Mouse (Mus musculus): ENCODE measurements around the gene Ttc23. TPM values are rescaled to one million over a fixed set of nuclear protein-coding genes. Genes with fewer than 3 reads are reported as not detected.

The Ttc23 gene
- polyA plus RNA-seq, 2 experiments, result 3.0 to 3.7 TPM

DNA sequence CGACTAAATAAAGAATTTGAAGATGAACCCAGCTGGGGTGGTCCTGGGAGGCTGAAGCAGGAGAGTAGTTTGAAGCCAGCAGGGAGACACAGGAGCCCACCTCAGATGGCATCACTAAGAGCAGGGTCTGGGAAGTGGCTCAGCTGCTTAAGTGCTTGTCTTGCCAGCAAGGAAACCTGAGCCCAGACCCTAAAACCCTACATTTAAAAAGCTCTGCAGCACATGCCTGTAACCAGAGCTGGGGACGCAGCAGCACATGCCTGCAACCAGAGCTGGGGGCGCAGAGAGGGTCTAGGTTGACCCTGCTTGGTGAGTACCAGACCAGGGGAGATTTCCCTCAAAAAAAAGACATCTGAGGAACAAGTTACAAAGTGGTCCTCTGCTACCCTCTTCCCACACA lies 28.9 kb upstream of the Ttc23 start:
- Histone ChIP-seq H3K27me3 (ENCODE audit: control insufficient read depth, insufficient read depth, low read length) (no peaks in the 10 kb centered on the region), H3K4me3 (ENCODE audit: insufficient read depth in 1 of 2, low read depth in 2 of 2, low read length in 2 of 2) (no peak overlapping the region), H3K27ac (no peak overlapping the region), H3K4me2 (ENCODE audit: low read depth) (no peak overlapping the region), H3K4me1 (replicated peaks; ENCODE audit: control insufficient read depth in 2 of 2, insufficient read depth in 2 of 2, low read length in 1 of 2) (no peaks in the 10 kb centered on the region), H3K9me3 (ENCODE audit: control insufficient read depth, low read length) (no peaks in the 10 kb centered on the region), H3K36me3 (replicated peaks; ENCODE audit: control insufficient read depth, insufficient read depth, low read depth) (no peaks in the 10 kb centered on the region), H3K9ac (replicated peaks) (no peak overlapping the region)
- DNase-seq (ENCODE audit: low read depth in 3 of 3, low spot score in 3 of 3) (no peak), ATAC-seq (ENCODE audit: insufficient read depth) (no peak)
- 63% methylated on average over 3 of the region's 3 CpGs for WGBS (ENCODE audit: insufficient replicate concordance)
- no peak for TF ChIP-seq EP300 (IDR thresholded peaks at IDR 0.05; ENCODE audit: low read depth)
- TF ChIP-seq CTCF (IDR thresholded peaks at IDR 0.05; ENCODE audit: low read depth), result no peak

GRCm38 (mm10) chr7:67619836-67620235 lies 27.4 kb upstream of the Ttc23 start:
- WGBS (ENCODE audit: insufficient replicate concordance), result 70% methylated on average over 4 of the region's 4 CpGs

DNA sequence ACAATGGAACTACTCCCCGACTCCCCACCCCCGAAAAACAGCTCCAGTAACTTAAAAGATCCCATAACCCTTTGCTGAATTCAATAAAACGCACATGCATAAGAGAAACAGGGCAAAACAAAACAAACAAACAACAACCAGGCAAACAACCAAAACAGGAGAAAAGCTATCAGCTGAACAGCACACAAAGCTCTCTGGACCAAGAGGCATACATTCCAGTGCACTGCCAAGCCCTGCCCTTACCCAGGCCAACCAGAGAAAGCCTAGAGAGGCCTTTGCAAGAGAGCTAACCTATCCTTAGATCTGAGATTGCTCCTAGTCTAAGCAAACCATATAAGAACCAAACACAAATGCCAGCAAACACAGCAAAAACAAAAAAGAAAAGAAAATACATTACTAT lies 25.1 kb upstream of the Ttc23 start:
- WGBS (ENCODE audit: insufficient replicate concordance), result 53% methylated on average over 3 of the region's 3 CpGs
- Histone ChIP-seq H3K4me2 (ENCODE audit: low read depth) (no peak overlapping the region), H3K4me3 (ENCODE audit: insufficient read depth in 1 of 2, low read depth in 2 of 2, low read length in 2 of 2) (no peak overlapping the region), H3K4me1 (replicated peaks; ENCODE audit: control insufficient read depth in 2 of 2, insufficient read depth in 2 of 2, low read length in 1 of 2) (no peaks in the 10 kb centered on the region), H3K27me3 (ENCODE audit: control insufficient read depth, insufficient read depth, low read length) (no peaks in the 10 kb centered on the region), H3K36me3 (replicated peaks; ENCODE audit: control insufficient read depth, insufficient read depth, low read depth) (no peaks in the 10 kb centered on the region), H3K9me3 (ENCODE audit: control insufficient read depth, low read length) (no peaks in the 10 kb centered on the region), H3K27ac (no peak overlapping the region), H3K9ac (replicated peaks) (no peak overlapping the region)
- no peak for TF ChIP-seq CTCF (IDR thresholded peaks at IDR 0.05; ENCODE audit: low read depth)
- TF ChIP-seq EP300 (IDR thresholded peaks at IDR 0.05; ENCODE audit: low read depth), result no peak
- DNase-seq (ENCODE audit: low read depth in 3 of 3, low spot score in 3 of 3), result no peak
- ATAC-seq (ENCODE audit: insufficient read depth), result no peak

More at GRCm38 (mm10) chr7:67619836-67620235, 27.4 kb upstream of the Ttc23 start:
- ATAC-seq (ENCODE audit: insufficient read depth) (no peak), DNase-seq (ENCODE audit: low read depth in 3 of 3, low spot score in 3 of 3) (no peak)
- Histone ChIP-seq H3K9ac (replicated peaks) (no peak overlapping the region), H3K27ac (no peak overlapping the region), H3K9me3 (ENCODE audit: control insufficient read depth, low read length) (no peaks in the 10 kb centered on the region), H3K27me3 (ENCODE audit: control insufficient read depth, insufficient read depth, low read length) (no peaks in the 10 kb centered on the region), H3K36me3 (replicated peaks; ENCODE audit: control insufficient read depth, insufficient read depth, low read depth) (no peaks in the 10 kb centered on the region), H3K4me3 (ENCODE audit: insufficient read depth in 1 of 2, low read depth in 2 of 2, low read length in 2 of 2) (no peak overlapping the region), H3K4me2 (ENCODE audit: low read depth) (no peak overlapping the region), H3K4me1 (replicated peaks; ENCODE audit: control insufficient read depth in 2 of 2, insufficient read depth in 2 of 2, low read length in 1 of 2) (no peaks in the 10 kb centered on the region)
- TF ChIP-seq EP300 (IDR thresholded peaks at IDR 0.05; ENCODE audit: low read depth), result no peak
- TF ChIP-seq CTCF (IDR thresholded peaks at IDR 0.05; ENCODE audit: low read depth), result no peak

- no peaks in the 10 kb centered on the region for H3K9me3 ChIP-seq (ENCODE audit: control insufficient read depth, low read length)
- DNase-seq (ENCODE audit: low read depth in 3 of 3, low spot score in 3 of 3) (no peak), ATAC-seq (ENCODE audit: insufficient read depth) (no peak)
- H3K9ac ChIP-seq (replicated peaks), result no peak overlapping the region
- no peak overlapping the region for H3K4me3 ChIP-seq (ENCODE audit: insufficient read depth in 1 of 2, low read depth in 2 of 2, low read length in 2 of 2)
- 63% methylated on average over 5 of the region's 5 CpGs for WGBS (ENCODE audit: insufficient replicate concordance)
- no peaks in the 10 kb centered on the region for H3K4me1 ChIP-seq (replicated peaks; ENCODE audit: control insufficient read depth in 2 of 2, insufficient read depth in 2 of 2, low read length in 1 of 2)
- no peak for TF ChIP-seq EP300 (IDR thresholded peaks at IDR 0.05; ENCODE audit: low read depth)
- TF ChIP-seq CTCF (IDR thresholded peaks at IDR 0.05; ENCODE audit: low read depth), result no peak
- H3K27ac ChIP-seq, result no peak overlapping the region
- H3K36me3 ChIP-seq (replicated peaks; ENCODE audit: control insufficient read depth, insufficient read depth, low read depth), result no peaks in the 10 kb centered on the region
- H3K4me2 ChIP-seq (ENCODE audit: low read depth), result no peak overlapping the region
- no peaks in the 10 kb centered on the region for H3K27me3 ChIP-seq (ENCODE audit: control insufficient read depth, insufficient read depth, low read length)
Measured at GRCm38 (mm10) chr7:67626671-67627070, 20.5 kb upstream of the Ttc23 start.

GRCm38 (mm10) chr7:67629681-67630080 lies 17.5 kb upstream of the Ttc23 start:
- H3K4me2 ChIP-seq (ENCODE audit: low read depth), result no peak overlapping the region
- no peaks in the 10 kb centered on the region for H3K27me3 ChIP-seq (ENCODE audit: control insufficient read depth, insufficient read depth, low read length)
- H3K36me3 ChIP-seq (replicated peaks; ENCODE audit: control insufficient read depth, insufficient read depth, low read depth), result no peaks in the 10 kb centered on the region
- WGBS (ENCODE audit: insufficient replicate concordance), result 51% methylated on average over 5 of the region's 5 CpGs
- H3K4me1 ChIP-seq (replicated peaks; ENCODE audit: control insufficient read depth in 2 of 2, insufficient read depth in 2 of 2, low read length in 1 of 2), result peaks cover 0 to 3% of the 10 kb centered on the region in 2 experiments; a peak in 2 of 4 replicates
- ATAC-seq (ENCODE audit: insufficient read depth) (no peak), DNase-seq (ENCODE audit: low read depth in 3 of 3, low spot score in 3 of 3) (no peak)
- TF ChIP-seq EP300 (IDR thresholded peaks at IDR 0.05; ENCODE audit: low read depth), result no peak
- no peak for TF ChIP-seq CTCF (IDR thresholded peaks at IDR 0.05; ENCODE audit: low read depth)
- no peaks in the 10 kb centered on the region for H3K9me3 ChIP-seq (ENCODE audit: control insufficient read depth, low read length)
- no peak overlapping the region for H3K27ac ChIP-seq
- H3K4me3 ChIP-seq (ENCODE audit: insufficient read depth in 1 of 2, low read depth in 2 of 2, low read length in 2 of 2), result no peak overlapping the region
- H3K9ac ChIP-seq (replicated peaks), result no peak overlapping the region

Measured in liver, embryonic 14.5 days (tissue).